Mouse (Mus musculus) urinary bladder, postnatal 4 days (tissue): Measurements from ENCODE around the gene Zdbf2.
"Not testable (repeated sequence)": the region's sequence is repeated elsewhere in the genome, so short reads cannot be mapped to it uniquely, and the experiment has no call there.

Source experiments
- DNase-seq, 2 experiments: peaks; one replicate each; pipeline ENCODE4 v3.0.0; 2021 to 2022; ENCODE audit warnings: low spot score in 2 of 2

The Zdbf2 gene

GRCm38 (mm10) chr1:63263671-63264070, 9.4 kb upstream of the Zdbf2 start:
- no peak for DNase-seq

GRCm38 (mm10) chr1:63265461-63265860, 7.6 kb upstream of the Zdbf2 start:
- no peak for DNase-seq

GRCm38 (mm10) chr1:63266121-63266520, 6.9 kb upstream of the Zdbf2 start:
- DNase-seq = no peak

- DNase-seq = no peak
Observed at GRCm38 (mm10) chr1:63266716-63267115, 6.3 kb upstream of the Zdbf2 start.

GRCm38 (mm10) chr1:63272125-63272675, 865 bp upstream of the Zdbf2 start:
- DNase-seq = no peak

GRCm38 (mm10) chr1:63273339-63273951, 380 bp downstream of the Zdbf2 start:
- no peak for DNase-seq

- no peak for DNase-seq
Observed at GRCm38 (mm10) chr1:63274046-63274730, 1.1 kb downstream of the Zdbf2 start.

- DNase-seq = no peak
Observed at GRCm38 (mm10) chr1:63278106-63278505, 5.0 kb downstream of the Zdbf2 start.

- DNase-seq = no peak
Observed at GRCm38 (mm10) chr1:63293965-63294364, 20.9 kb downstream of the Zdbf2 start.

GRCm38 (mm10) chr1:63309661-63310060, 36.6 kb downstream of the Zdbf2 start:
- no peak for DNase-seq

GRCm38 (mm10) chr1:63323565-63324132, 50.6 kb downstream of the Zdbf2 start:
- DNase-seq = not testable (repeated sequence)
